Mouse (Mus musculus) lung, adult 2 months (tissue): ENCODE results near the gene 1700003F12Rik.

Experiments used
- CTCF ChIP-seq: fragments of 200-500 bp; IDR thresholded peaks from 2 replicates; pipeline ENCODE4 v1.5.1; 2011; ENCODE audit warnings: mild to moderate bottlenecking, low read length, control low read depth; ENCODE audit not compliant: insufficient read depth
- POLR2A ChIP-seq: fragments of 200-500 bp; IDR thresholded peaks from 2 replicates; pipeline ENCODE4 v1.6.1; 2011; ENCODE audit warnings: low read depth, mild to moderate bottlenecking, control low read depth, low read length, borderline replicate concordance; ENCODE audit errors: extremely low read depth

- TF ChIP-seq POLR2A: no peak
- no peak for TF ChIP-seq CTCF
Observed at GRCm38 (mm10) chr2:154516944-154517343, 29.9 kb upstream of the 1700003F12Rik start.
